Mouse (Mus musculus): ENCODE measurements around the gene Ptprq.

DNA sequence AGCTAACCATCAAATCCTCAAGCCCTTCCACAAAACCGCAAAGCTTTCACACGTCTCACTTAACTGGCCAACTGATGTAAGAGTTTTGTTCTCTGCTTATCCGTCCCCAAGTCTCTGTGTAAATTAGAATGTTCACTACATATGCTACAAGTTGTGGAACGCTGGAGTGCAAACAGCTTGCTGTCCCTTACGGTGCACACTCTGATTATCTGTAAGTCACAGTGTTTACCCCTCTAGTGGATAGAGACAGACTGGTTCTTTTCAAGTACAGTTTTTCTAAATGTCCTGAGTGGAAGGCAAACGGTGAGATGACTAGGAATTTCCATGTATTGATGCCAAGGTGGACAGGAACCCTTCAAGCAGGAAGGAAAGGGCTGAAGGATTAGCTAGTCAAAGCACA lies 32.1 kb upstream of the Ptprq start:
- no peak for TF ChIP-seq USF1 (IDR thresholded peaks at IDR 0.05; ENCODE audit: low read depth)
- no peak for TF ChIP-seq MYOG (IDR thresholded peaks at IDR 0.05; ENCODE audit: control insufficient read depth, extremely low read depth, insufficient read length)
- no peak for TF ChIP-seq CTCF (IDR thresholded peaks at IDR 0.05; ENCODE audit: control insufficient read depth, insufficient read depth, insufficient read length)
- no peak for TF ChIP-seq MAX (IDR thresholded peaks at IDR 0.05)
- TF ChIP-seq FOSL1 (IDR thresholded peaks at IDR 0.05; ENCODE audit: insufficient read depth, low read length, poor library complexity, severe bottlenecking) = no peak

All from C2C12 (cell line).